Mouse (Mus musculus) adrenal gland, postnatal 25 days (tissue): ENCODE results near the gene Cd24a. TPM values are rescaled to one million over a fixed set of nuclear protein-coding genes. Genes with fewer than 3 reads are reported as not detected.

Source experiments
- DNase-seq: peaks from one replicate; pipeline ENCODE4 v3.0.0; 2021; ENCODE audit warnings: mixed read lengths
- total RNA-seq: library from RNA; stranded (reverse); gene quantifications from 2 replicates; pipeline ENCODE4 v1.2.3, GENCODE M21; 2021

Gene Cd24a
- total RNA-seq, 1 experiment from 2014 or later, result 24.7 TPM

- no peak for DNase-seq
Observed at GRCm38 (mm10) chr10:43629857-43630256, 51.8 kb downstream of the Cd24a start.

GRCm38 (mm10) chr10:43630634-43631033, 52.5 kb downstream of the Cd24a start:
- DNase-seq, result no peak

- DNase-seq, result no peak
Observed at GRCm38 (mm10) chr10:43631049-43631448, 53.0 kb downstream of the Cd24a start.

GRCm38 (mm10) chr10:43631639-43632354, 53.7 kb downstream of the Cd24a start:
- no peak for DNase-seq

- no peak for DNase-seq
Observed at GRCm38 (mm10) chr10:43633117-43633516, 55.0 kb downstream of the Cd24a start.

Other genes with a start within 250 kb of the Cd24a start
- 5.7 and 8.3 TPM in 2 replicates for gene Bend3, start 99.5 kb upstream of the Cd24a start, total RNA-seq
- 16.5 and 34.2 TPM in 2 replicates for gene Gm9803, start 54.2 kb upstream of the Cd24a start, total RNA-seq
- gene 1700021F05Rik, start 37.3 kb upstream of the Cd24a start, total RNA-seq, result 74.7 and 90.2 TPM in 2 replicates